Mouse (Mus musculus) heart, embryonic 10.5 days (tissue): ENCODE data around the gene Zfp367. TPM values are rescaled to one million over a fixed set of nuclear protein-coding genes. Genes with fewer than 3 reads are reported as not detected.

Experiments used
- DNase-seq: peaks from one replicate; pipeline ENCODE4 v3.0.0-alpha.2; 2017; ENCODE audit warnings: low spot score
- H3K27ac ChIP-seq: fragments of 300-500 bp; sonication (generic); 2 replicates; pipeline ENCODE4 v1.5.1; 2016; ENCODE audit warnings: mild to moderate bottlenecking
- H3K27me3 ChIP-seq: fragments of 300-500 bp; sonication (generic); 2 replicates; pipeline ENCODE4 v1.6.1; 2016; ENCODE audit warnings: mild to moderate bottlenecking; ENCODE audit not compliant: poor library complexity, insufficient read depth, severe bottlenecking
- H3K36me3 ChIP-seq: fragments of 300-500 bp; sonication (generic); 2 replicates; pipeline ENCODE4 v1.6.1; 2016; ENCODE audit warnings: mild to moderate bottlenecking, moderate library complexity
- H3K4me1 ChIP-seq: fragments of 300-500 bp; sonication (generic); 2 replicates; pipeline ENCODE4 v1.6.1; 2016; ENCODE audit warnings: mild to moderate bottlenecking
- H3K4me3 ChIP-seq: fragments of 300-500 bp; sonication (generic); 2 replicates; pipeline ENCODE4 v1.5.1; 2016; ENCODE audit warnings: mild to moderate bottlenecking, moderate library complexity
- H3K9me3 ChIP-seq: fragments of 300-500 bp; sonication (generic); 2 replicates; pipeline ENCODE4 v1.6.1; 2016; ENCODE audit warnings: mild to moderate bottlenecking, moderate library complexity
- WGBS: fragments of 180-500 bp; shearing (Covaris S2); methylation state at CpG from one replicate; pipeline ENCODE4 v1.1.7; 2016; 5-methylcytosine and 5-hydroxymethylcytosine counted together
- polyA plus RNA-seq: library from polyadenylated mRNA; unstranded; fragments of >200 nt; fragmentation: Nextera tagmentation; extraction: Ambion mirVana; gene quantifications from 2 replicates; pipeline ENCODE4 v1.2.1, GENCODE M21; 2016

Zfp367 gene
- polyA plus RNA-seq, 1 experiment from 2014 or later, result 16.8 TPM

DNA sequence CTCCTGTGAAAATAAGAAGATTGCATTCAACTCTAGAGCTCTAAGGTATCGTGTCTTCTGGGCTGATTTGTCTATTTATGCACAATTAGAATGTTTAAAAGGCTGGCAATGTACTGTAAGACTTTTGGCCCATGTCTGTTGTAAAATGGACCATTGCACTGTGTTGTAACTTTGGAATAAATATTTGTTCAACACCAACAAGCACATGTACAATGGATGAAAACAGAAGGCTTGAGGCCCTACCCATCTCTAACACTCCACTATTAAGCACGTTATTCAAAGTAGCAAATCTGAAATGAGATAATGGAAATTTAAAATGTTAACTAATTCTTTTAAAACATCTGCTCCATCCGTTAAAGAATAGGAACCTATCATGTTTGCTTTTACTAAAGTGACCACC, 45.9 kb downstream of the Zfp367 start:
- H3K4me3 ChIP-seq, result no peak overlapping the region
- peaks cover 12% of the 10 kb centered on the region for H3K4me1 ChIP-seq
- no peak overlapping the region for H3K27ac ChIP-seq
- DNase-seq, result no peak
- no peaks in the 10 kb centered on the region for H3K9me3 ChIP-seq
- no peaks in the 10 kb centered on the region for H3K27me3 ChIP-seq
- H3K36me3 ChIP-seq, result no peaks in the 10 kb centered on the region; the same call in 1 of the 2 replicates
- WGBS, result 78% methylated on average over 3 of the region's 3 CpGs

GRCm38 (mm10) chr13:64105690-64106089, 47.3 kb downstream of the Zfp367 start:
- H3K27me3 ChIP-seq, result no peaks in the 10 kb centered on the region
- H3K27ac ChIP-seq, result no peak overlapping the region
- H3K4me1 ChIP-seq, result peaks cover 12% of the 10 kb centered on the region
- no peak for DNase-seq
- 74% methylated on average over 3 of the region's 3 CpGs for WGBS
- no peaks in the 10 kb centered on the region for H3K36me3 ChIP-seq
- no peak overlapping the region for H3K4me3 ChIP-seq
- no peaks in the 10 kb centered on the region for H3K9me3 ChIP-seq

- DNase-seq, result no peak
- Histone ChIP-seq H3K4me3 (no peak overlapping the region), H3K36me3 (no peaks in the 10 kb centered on the region), H3K27me3 (no peaks in the 10 kb centered on the region), H3K9me3 (no peaks in the 10 kb centered on the region), H3K27ac (no peak overlapping the region), H3K4me1 (no peaks in the 10 kb centered on the region)
- 62% methylated on average over 3 of the region's 3 CpGs for WGBS
These were observed 52.8 kb downstream of the Zfp367 start for GRCm38 (mm10) chr13:64100186-64100585.

DNA sequence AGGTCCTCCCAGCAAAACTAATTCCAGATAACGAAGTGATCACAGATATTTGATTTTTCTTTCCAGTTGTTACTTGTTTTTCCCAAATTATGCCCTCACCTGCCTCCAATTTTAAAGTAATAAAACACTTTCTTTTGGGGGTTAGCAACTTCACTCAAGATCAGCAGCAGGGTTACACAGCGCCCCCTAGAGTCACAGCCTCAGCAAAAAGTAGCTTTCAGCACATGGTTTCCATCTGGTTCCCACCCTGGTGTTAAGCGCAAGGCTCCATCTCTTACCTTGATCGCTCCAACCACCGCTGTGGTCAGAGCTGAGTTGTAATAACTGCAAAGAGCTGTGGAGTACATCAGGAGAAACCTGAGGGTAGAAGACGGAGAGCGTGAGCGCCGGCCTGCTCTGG, 54.0 kb downstream of the Zfp367 start:
- no peak for DNase-seq
- Histone ChIP-seq H3K27ac (no peak overlapping the region), H3K4me3 (no peak overlapping the region)

DNA sequence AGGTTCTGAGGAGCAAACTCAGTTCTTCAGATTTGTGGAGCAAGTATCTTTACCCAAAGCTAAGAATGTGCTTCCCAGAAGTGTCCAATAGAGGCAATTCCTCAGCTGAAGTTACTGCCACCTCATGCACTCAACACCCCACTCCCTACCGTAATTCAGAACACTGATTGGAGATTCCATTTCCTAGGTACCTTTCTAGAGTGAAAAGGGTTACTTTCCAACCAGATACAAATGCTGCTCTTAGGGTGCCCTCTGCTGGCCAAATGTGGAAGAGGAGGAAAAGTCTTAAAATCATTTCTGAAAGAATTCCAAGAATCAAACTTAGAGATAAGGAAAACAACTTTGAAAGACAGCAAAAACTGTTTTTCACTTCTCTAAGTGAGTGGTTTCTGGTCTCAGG, 59.7 kb downstream of the Zfp367 start:
- DNase-seq, result no peak
- H3K27ac ChIP-seq, result no peak overlapping the region
- no peaks in the 10 kb centered on the region for H3K9me3 ChIP-seq
- H3K4me3 ChIP-seq, result no peak overlapping the region
- no peaks in the 10 kb centered on the region for H3K27me3 ChIP-seq
- H3K4me1 ChIP-seq, result no peaks in the 10 kb centered on the region
- no peaks in the 10 kb centered on the region for H3K36me3 ChIP-seq
- 3% methylated on average over 1 of the region's 1 CpGs for WGBS

More for the DNA sequence above, 54.0 kb downstream of the Zfp367 start:
- 69% methylated on average over 9 of the region's 9 CpGs for WGBS
- Histone ChIP-seq H3K4me1 (no peaks in the 10 kb centered on the region), H3K9me3 (no peaks in the 10 kb centered on the region), H3K36me3 (no peaks in the 10 kb centered on the region), H3K27me3 (no peaks in the 10 kb centered on the region)

- no peaks in the 10 kb centered on the region for H3K4me1 ChIP-seq
- no peaks in the 10 kb centered on the region for H3K9me3 ChIP-seq
- H3K27ac ChIP-seq, result no peak overlapping the region
- no peak overlapping the region for H3K4me3 ChIP-seq
- H3K27me3 ChIP-seq, result no peaks in the 10 kb centered on the region
- no peak for DNase-seq
- H3K36me3 ChIP-seq, result no peaks in the 10 kb centered on the region
- 67% methylated on average over 6 of the region's 6 CpGs for WGBS
These were observed 60.2 kb downstream of the Zfp367 start for GRCm38 (mm10) chr13:64092752-64093151.

- Histone ChIP-seq H3K4me3 (no peak overlapping the region), H3K4me1 (no peaks in the 10 kb centered on the region), H3K9me3 (no peaks in the 10 kb centered on the region), H3K27me3 (no peaks in the 10 kb centered on the region), H3K27ac (no peak overlapping the region), H3K36me3 (no peaks in the 10 kb centered on the region)
- DNase-seq, result no peak
- WGBS, result 65% methylated on average over 3 of the region's 3 CpGs
These were observed 60.9 kb downstream of the Zfp367 start for GRCm38 (mm10) chr13:64092141-64092540.

DNA sequence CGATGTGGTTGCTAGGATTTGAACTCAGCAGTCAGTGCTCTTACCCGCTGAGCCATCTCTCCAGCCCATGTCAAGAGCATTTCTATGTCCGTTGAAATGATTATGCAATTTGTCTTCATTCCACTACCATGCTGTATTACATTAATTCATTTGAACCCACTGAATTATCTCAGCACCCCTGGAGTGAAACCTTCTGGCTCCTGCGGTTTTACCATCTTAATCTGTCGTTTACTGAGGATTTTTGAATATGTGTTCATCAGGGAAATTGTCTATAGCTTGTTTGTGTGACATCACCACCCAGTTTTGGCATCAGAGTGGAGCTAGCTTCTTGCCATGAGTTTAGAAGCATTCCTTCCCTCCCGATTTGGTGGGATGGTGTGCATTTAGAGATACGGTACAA, 62.0 kb downstream of the Zfp367 start:
- H3K4me1 ChIP-seq, result no peaks in the 10 kb centered on the region
- WGBS, result 72% methylated on average over 7 of the region's 7 CpGs
- DNase-seq, result no peak
- H3K4me3 ChIP-seq, result no peak overlapping the region
- no peaks in the 10 kb centered on the region for H3K9me3 ChIP-seq
- no peaks in the 10 kb centered on the region for H3K36me3 ChIP-seq
- H3K27ac ChIP-seq, result no peak overlapping the region
- no peaks in the 10 kb centered on the region for H3K27me3 ChIP-seq

- Histone ChIP-seq H3K27me3 (no peaks in the 10 kb centered on the region), H3K4me1 (no peaks in the 10 kb centered on the region), H3K9me3 (no peaks in the 10 kb centered on the region), H3K36me3 (no peaks in the 10 kb centered on the region), H3K27ac (no peak overlapping the region), H3K4me3 (no peak overlapping the region)
- 84% methylated on average over 5 of the region's 5 CpGs for WGBS
- no peak for DNase-seq
These were observed 62.7 kb downstream of the Zfp367 start for GRCm38 (mm10) chr13:64090278-64090677.

GRCm38 (mm10) chr13:64089130-64089529, 63.9 kb downstream of the Zfp367 start, which contains the start of gene Hsd17b3:
TSS of gene Hsd17b3 (minus strand) at chr13:64089230.
- no peak within 1 kb of the TSS for H3K4me3 ChIP-seq
- no peaks in the 10 kb centered on the region for H3K9me3 ChIP-seq
- 71% methylated on average over 4 of the region's 4 CpGs for WGBS

GRCm38 (mm10) chr13:64088057-64088456, 64.9 kb downstream of the Zfp367 start:
- WGBS, result 64% methylated on average over 7 of the region's 7 CpGs
- no peaks in the 10 kb centered on the region for H3K9me3 ChIP-seq
- no peaks in the 10 kb centered on the region for H3K4me1 ChIP-seq
- H3K27ac ChIP-seq, result no peak overlapping the region
- no peak for DNase-seq
- no peaks in the 10 kb centered on the region for H3K36me3 ChIP-seq
- no peak overlapping the region for H3K4me3 ChIP-seq
- H3K27me3 ChIP-seq, result no peaks in the 10 kb centered on the region

More at GRCm38 (mm10) chr13:64089130-64089529, 63.9 kb downstream of the Zfp367 start, which contains the start of gene Hsd17b3:
- DNase-seq, result no peak
- H3K27ac ChIP-seq, result no peak within 1 kb of the TSS
- no peaks in the 10 kb centered on the region for H3K27me3 ChIP-seq
- H3K4me1 ChIP-seq, result no peaks in the 10 kb centered on the region
- H3K36me3 ChIP-seq, result no peaks in the 10 kb centered on the region

GRCm38 (mm10) chr13:64086036-64086435, 67.0 kb downstream of the Zfp367 start:
- no peak for DNase-seq
- Histone ChIP-seq H3K27me3 (no peaks in the 10 kb centered on the region; the same call in 1 of the 2 replicates), H3K36me3 (no peaks in the 10 kb centered on the region), H3K27ac (no peak overlapping the region), H3K9me3 (no peaks in the 10 kb centered on the region), H3K4me1 (peaks cover 11% of the 10 kb centered on the region), H3K4me3 (no peak overlapping the region)
- 87% methylated on average over 5 of the region's 5 CpGs for WGBS

- no peaks in the 10 kb centered on the region for H3K9me3 ChIP-seq
- no peak for DNase-seq
- no peaks in the 10 kb centered on the region; the same call in 1 of the 2 replicates for H3K27me3 ChIP-seq
- peaks cover 13% of the 10 kb centered on the region for H3K4me1 ChIP-seq
- H3K36me3 ChIP-seq, result no peaks in the 10 kb centered on the region
- H3K27ac ChIP-seq, result no peak overlapping the region
- no peak overlapping the region for H3K4me3 ChIP-seq
- 78% methylated on average over 3 of the region's 3 CpGs for WGBS
These were observed 69.7 kb downstream of the Zfp367 start for GRCm38 (mm10) chr13:64083331-64083730.
